ENCODE assay signal across 12 mouse cellular contexts in genomic region chr6:42343361-42344120, GRCm38 (mm10). TPM values are rescaled to one million over a fixed set of nuclear protein-coding genes. Genes with fewer than 3 reads are reported as not detected.
DNase-seq lines count a peak whose midpoint lies in the region; ATAC-seq and TF ChIP-seq lines count a peak whose summit lies in the region.
"Had no signal": no experiment of that assay in that cellular context is flagged by ENCODE, and none has a peak within 500 bp of the region (broad histone marks: within the 10 kb centered on the region; RNA-seq: fewer than 3 reads in every experiment).

No protein-coding gene starts in this region.

- H3K27ac ChIP-seq in hindbrain, postnatal 0 days = 0 out of 2 replicates have a peak overlapping the region, but pooled peaks have one; percentile 11
- H3K27ac ChIP-seq in hindbrain, embryonic 10.5 days = no peak overlapping the region
- H3K27ac ChIP-seq: embryonic facial prominence, embryonic 10.5 days; heart, embryonic 15.5 days; limb, embryonic 13.5 days had no signal

- no peaks in the 10 kb centered on the region for H3K36me3 ChIP-seq in hindbrain, postnatal 0 days (ENCODE audit: insufficient read depth, low read length)
- no peaks in the 10 kb centered on the region for H3K36me3 ChIP-seq in hindbrain, embryonic 10.5 days
- H3K36me3 ChIP-seq: embryonic facial prominence, embryonic 10.5 days; heart, embryonic 15.5 days; limb, embryonic 13.5 days had no signal

- no peaks in the 10 kb centered on the region for H3K9me3 ChIP-seq in hindbrain, postnatal 0 days (ENCODE audit: low read length)
- no peaks in the 10 kb centered on the region for H3K9me3 ChIP-seq in hindbrain, embryonic 10.5 days
- H3K9me3 ChIP-seq: embryonic facial prominence, embryonic 10.5 days; heart, embryonic 15.5 days; limb, embryonic 13.5 days had no signal

- ATAC-seq in hindbrain, postnatal 0 days = peak; percentile 38; the same call in 1 of the 2 replicates
- ATAC-seq in activated CD4-positive, CD25-positive, alpha-beta regulatory T cell, adult 4 months = peak; percentile 80
- peak; percentile 87 for ATAC-seq in common myeloid progenitor, adult 5-6 weeks (replicated peaks; ENCODE audit: low read depth, poor library complexity, severe bottlenecking)

- no peak overlapping the region for H3K4me2 ChIP-seq in hindbrain, postnatal 0 days (ENCODE audit: low read depth, low read length)
- H3K4me2 ChIP-seq: heart, embryonic 15.5 days; limb, embryonic 13.5 days had no signal

- H3K27me3 ChIP-seq in hindbrain, postnatal 0 days (ENCODE audit: insufficient read depth, low read length) = no peaks in the 10 kb centered on the region
- H3K27me3 ChIP-seq in hindbrain, embryonic 10.5 days (ENCODE audit: insufficient read depth, poor library complexity, severe bottlenecking) = no peaks in the 10 kb centered on the region
- H3K27me3 ChIP-seq: heart, embryonic 15.5 days; limb, embryonic 13.5 days had no signal

- WGBS in hindbrain, postnatal 0 days = 73% methylated on average over 9 of the region's 9 CpGs
- 89% methylated on average over 9 of the region's 9 CpGs for WGBS in hindbrain, embryonic 10.5 days

- H3K4me1 ChIP-seq in hindbrain, postnatal 0 days (ENCODE audit: insufficient read depth, low read length) = no peaks in the 10 kb centered on the region
- peaks cover 2% of the 10 kb centered on the region; the same call in 1 of the 2 replicates for H3K4me1 ChIP-seq in hindbrain, embryonic 10.5 days (replicated peaks)

- no peak for TF ChIP-seq CTCF in hindbrain, postnatal 0 days (IDR thresholded peaks at IDR 0.05; ENCODE audit: low read depth)

- DNase-seq in hindbrain, postnatal 0 days (ENCODE audit: low spot score) = no peak
- no peak for DNase-seq in hindbrain, embryonic 10.5 days (ENCODE audit: low spot score)
- peak; percentile 55 to 72 for DNase-seq in thymus, adult 18-20 months
- no peak for DNase-seq in frontal cortex, adult 2 months (ENCODE audit: extremely low spot score in 1 of 2, low spot score in 1 of 2)
- DNase-seq in right cerebral cortex, postnatal 25 days = no peak
- no peak for DNase-seq in MN1 (ENCODE audit: low spot score)
- DNase-seq: kidney, postnatal 4 days had no signal

- no peak overlapping the region for H3K9ac ChIP-seq in hindbrain, postnatal 0 days (replicated peaks; ENCODE audit: low read length)
- H3K9ac ChIP-seq: heart, embryonic 15.5 days; limb, embryonic 13.5 days had no signal

- H3K4me3 ChIP-seq in hindbrain, postnatal 0 days (ENCODE audit: low read length) = no peak overlapping the region
- H3K4me3 ChIP-seq in hindbrain, embryonic 10.5 days = no peak overlapping the region
- H3K4me3 ChIP-seq: embryonic facial prominence, embryonic 10.5 days; heart, embryonic 15.5 days; limb, embryonic 13.5 days had no signal

RNA-seq across cellular contexts. Expression of gene Zyx, which starts 5.9 kb away (rescaled TPM):
- 62.6 and 63.9 TPM in 2 replicates for total RNA-seq in hindbrain, postnatal 0 days (2014; rRNA removed)
- 54.1 and 63.2 TPM in 2 replicates for polyA plus RNA-seq in hindbrain, postnatal 0 days (2015; fragmentation: Nextera tagmentation; extraction: Ambion mirVana)
- 86.0 and 103 TPM in 2 replicates for polyA plus RNA-seq in hindbrain, embryonic 10.5 days (2016; fragmentation: Nextera tagmentation; extraction: Ambion mirVana)
- polyA plus RNA-seq in activated CD4-positive, CD25-positive, alpha-beta regulatory T cell, adult 4 months (2017; shearing (Covaris generic)) = 10 to 100 TPM; 62.8 to 78.6 TPM
- total RNA-seq in common myeloid progenitor, adult 5-6 weeks (2017) = 34.5 and 48.0 TPM in 2 replicates
- 59.7 and 69.8 TPM in 2 replicates for polyA plus RNA-seq in frontal cortex, adult 2 months (2012; rRNA removed)

RNA-seq across cellular contexts. Expression of gene Fam131b, which starts 19.1 kb away (rescaled TPM):
- total RNA-seq in hindbrain, postnatal 0 days (2014; rRNA removed) = 56.5 and 61.6 TPM in 2 replicates
- polyA plus RNA-seq in hindbrain, postnatal 0 days (2015; fragmentation: Nextera tagmentation; extraction: Ambion mirVana) = 4.6 and 5.0 TPM in 2 replicates
- polyA plus RNA-seq in hindbrain, embryonic 10.5 days (2016; fragmentation: Nextera tagmentation; extraction: Ambion mirVana) = 1.4 and 2.9 TPM in 2 replicates
- polyA plus RNA-seq in activated CD4-positive, CD25-positive, alpha-beta regulatory T cell, adult 4 months (2017; shearing (Covaris generic)) = not detected
- total RNA-seq in common myeloid progenitor, adult 5-6 weeks (2017) = not detected in 2 replicates
- polyA plus RNA-seq in frontal cortex, adult 2 months (2012; rRNA removed) = 85.7 and 92.4 TPM in 2 replicates

RNA-seq across cellular contexts. Expression of gene Epha1, which starts 29.5 kb away (rescaled TPM):
- total RNA-seq in hindbrain, postnatal 0 days (2014; rRNA removed) = 0.37 and 0.40 TPM in 2 replicates
- 0.64 and 0.66 TPM in 2 replicates for polyA plus RNA-seq in hindbrain, postnatal 0 days (2015; fragmentation: Nextera tagmentation; extraction: Ambion mirVana)
- 1.8 and 3.1 TPM in 2 replicates for polyA plus RNA-seq in hindbrain, embryonic 10.5 days (2016; fragmentation: Nextera tagmentation; extraction: Ambion mirVana)
- polyA plus RNA-seq in activated CD4-positive, CD25-positive, alpha-beta regulatory T cell, adult 4 months (2017; shearing (Covaris generic)) = under 1 TPM in 1 of 2 experiments, not detected in 1; 0.63 TPM
- 1.8 TPM in 1 of 2 replicates, not detected in the other for total RNA-seq in common myeloid progenitor, adult 5-6 weeks (2017)
- 0.23 and 0.52 TPM in 2 replicates for polyA plus RNA-seq in frontal cortex, adult 2 months (2012; rRNA removed)

RNA-seq across cellular contexts. Expression of gene Tas2r143, which starts 56.5 kb away (rescaled TPM):
- total RNA-seq in hindbrain, postnatal 0 days (2014; rRNA removed) = not detected in 2 replicates
- not detected in 2 replicates for polyA plus RNA-seq in hindbrain, postnatal 0 days (2015; fragmentation: Nextera tagmentation; extraction: Ambion mirVana)
- not detected in 2 replicates for polyA plus RNA-seq in hindbrain, embryonic 10.5 days (2016; fragmentation: Nextera tagmentation; extraction: Ambion mirVana)
- polyA plus RNA-seq in activated CD4-positive, CD25-positive, alpha-beta regulatory T cell, adult 4 months (2017; shearing (Covaris generic)) = not detected
- total RNA-seq in common myeloid progenitor, adult 5-6 weeks (2017) = not detected in 2 replicates
- polyA plus RNA-seq in frontal cortex, adult 2 months (2012; rRNA removed) = 0.17 and 0.18 TPM in 2 replicates
- polyA plus RNA-seq: embryonic facial prominence, embryonic 10.5 days; heart, embryonic 15.5 days; limb, embryonic 13.5 days had no signal

RNA-seq across cellular contexts. Expression of gene Clcn1, which starts 57.1 kb away (rescaled TPM):
- total RNA-seq in hindbrain, postnatal 0 days (2014; rRNA removed) = 2.0 and 3.5 TPM in 2 replicates
- polyA plus RNA-seq in hindbrain, postnatal 0 days (2015; fragmentation: Nextera tagmentation; extraction: Ambion mirVana) = 0.43 and 0.95 TPM in 2 replicates
- 0.94 and 1.1 TPM in 2 replicates for polyA plus RNA-seq in hindbrain, embryonic 10.5 days (2016; fragmentation: Nextera tagmentation; extraction: Ambion mirVana)
- polyA plus RNA-seq in activated CD4-positive, CD25-positive, alpha-beta regulatory T cell, adult 4 months (2017; shearing (Covaris generic)) = not detected
- not detected in 2 replicates for total RNA-seq in common myeloid progenitor, adult 5-6 weeks (2017)
- 9.0 and 9.1 TPM in 2 replicates for polyA plus RNA-seq in frontal cortex, adult 2 months (2012; rRNA removed)

Comparison
In these comparisons a context has a peak if more than half of its experiments do, and no peak if none do; other contexts are left out.
1. DNase-seq: peak in thymus, adult 18-20 months (2 of 2); none in hindbrain, postnatal 0 days (single experiment), hindbrain, embryonic 10.5 days (single experiment), frontal cortex, adult 2 months (0 of 2), right cerebral cortex, postnatal 25 days (single experiment) and MN1 (single experiment).
2. RNA of gene Fam131b, which starts 19.1 kb away (polyA plus RNA-seq): 85.7 to 92.4 TPM in frontal cortex, adult 2 months; 4.6 to 5.0 TPM in hindbrain, postnatal 0 days, 1.4 to 2.9 TPM in hindbrain, embryonic 10.5 days and not detected in activated CD4-positive, CD25-positive, alpha-beta regulatory T cell, adult 4 months; every median in the first group is over 10 times any median in the second.
3. Peak in every context shown above with its lines, with median percentiles within 50 percentile points of each other: ATAC-seq.